Mouse (Mus musculus): ENCODE results near the gene Nme8. TPM values are rescaled to one million over a fixed set of nuclear protein-coding genes. Genes with fewer than 3 reads are reported as not detected.

The Nme8 gene
- not detected in 2 replicates for polyA plus RNA-seq (2014; fragmentation: Nextera tagmentation; extraction: Ambion mirVana)

DNA sequence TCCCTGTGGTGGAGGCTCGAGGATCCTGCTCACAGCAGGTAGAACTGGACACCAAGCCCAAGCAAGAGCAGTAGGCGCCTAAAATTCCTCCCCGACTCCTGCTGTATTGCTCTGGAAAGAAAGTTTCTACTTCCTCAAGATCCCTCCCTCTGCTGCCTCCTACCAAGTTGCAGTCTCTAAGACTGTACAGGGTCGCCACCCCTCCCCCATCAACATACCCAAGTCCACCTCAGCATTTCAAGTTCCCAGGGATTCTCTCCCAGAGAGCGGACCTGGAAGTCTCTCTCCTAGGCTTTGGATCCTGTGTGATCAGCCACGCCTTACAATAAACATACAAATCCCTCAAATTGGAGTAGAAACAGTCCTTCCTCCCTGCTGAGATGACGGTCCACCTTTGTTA, at the start of gene Nme8:
Gene Nme8 (minus strand): TSS at position 5 of the 400 bp plus-strand sequence.
- H3K9me3 ChIP-seq (ENCODE audit: control insufficient read depth, low read length), result no peaks in the 10 kb centered on the region
- H3K4me1 ChIP-seq (replicated peaks; ENCODE audit: control insufficient read depth, insufficient read depth, low read length), result no peaks in the 10 kb centered on the region
- 20% methylated on average over 7 of the region's 7 CpGs for WGBS
- DNase-seq (ENCODE audit: low spot score) (no peak), ATAC-seq (replicated peaks; ENCODE audit: low FRiP score) (no peak)
- H3K27ac ChIP-seq (ENCODE audit: low read depth, low read length), result no peak within 1 kb of the TSS
- no peaks in the 10 kb centered on the region for H3K36me3 ChIP-seq (ENCODE audit: control insufficient read depth, insufficient read depth, low read length)
- H3K4me3 ChIP-seq (ENCODE audit: low read depth, low read length), result no peak within 1 kb of the TSS
- H3K27me3 ChIP-seq (replicated peaks; ENCODE audit: control insufficient read depth, insufficient read depth, low read length), result 0 out of 2 replicates have a peak, but pooled peaks cover 4% of the 10 kb centered on the region
- no peak within 1 kb of the TSS for H3K4me2 ChIP-seq
- H3K9ac ChIP-seq (ENCODE audit: low read depth, low read length), result no peak within 1 kb of the TSS

DNA sequence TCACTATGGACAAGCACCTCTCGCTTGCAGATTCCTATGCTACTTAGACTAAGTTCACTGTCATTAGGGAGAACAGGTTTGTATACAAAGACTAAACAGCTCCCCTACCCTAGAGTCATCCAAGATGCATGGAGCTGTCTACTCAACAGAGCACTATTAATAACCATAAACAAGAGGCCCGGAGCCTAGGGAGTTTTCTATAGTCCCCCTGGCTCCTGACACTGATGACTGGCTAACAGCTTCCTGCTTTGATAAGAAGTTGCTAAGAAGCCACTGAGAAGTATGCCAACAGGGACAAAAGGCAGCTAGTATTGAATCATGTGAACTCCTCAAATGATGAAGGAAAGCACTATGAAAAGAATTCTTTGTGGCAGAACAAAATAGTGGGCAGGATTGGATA, 48.1 kb upstream of the Nme8 start:
- H3K9ac ChIP-seq (ENCODE audit: low read depth, low read length), result no peak overlapping the region
- ATAC-seq (replicated peaks; ENCODE audit: low FRiP score), result no peak
- no peak overlapping the region for H3K4me2 ChIP-seq

DNA sequence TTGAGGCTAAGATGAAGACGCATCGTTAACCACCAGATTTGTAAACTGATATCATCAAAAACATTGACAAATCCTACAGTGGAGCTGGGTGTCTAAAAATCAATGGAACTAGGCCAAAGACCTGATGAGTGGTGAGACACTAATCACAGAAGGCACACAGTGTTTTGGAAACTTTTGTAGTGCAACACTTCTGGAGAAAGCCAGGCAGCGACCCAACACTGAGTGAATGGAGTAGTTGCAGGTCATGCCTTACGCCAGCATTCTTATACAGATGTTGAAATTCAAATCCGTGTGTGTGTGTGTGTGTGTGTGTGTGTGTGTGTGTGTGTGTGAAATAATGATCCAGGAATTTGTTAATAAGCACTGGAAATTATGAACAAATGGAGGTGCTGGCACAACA, 46.9 kb upstream of the Nme8 start:
- no peak overlapping the region for H3K4me3 ChIP-seq (ENCODE audit: low read depth, low read length)
- no peak for ATAC-seq (replicated peaks; ENCODE audit: low FRiP score)
- H3K9ac ChIP-seq (ENCODE audit: low read depth, low read length), result no peak overlapping the region
- no peaks in the 10 kb centered on the region for H3K27me3 ChIP-seq (replicated peaks; ENCODE audit: control insufficient read depth, insufficient read depth, low read length)
- no peaks in the 10 kb centered on the region for H3K9me3 ChIP-seq (ENCODE audit: control insufficient read depth, low read length)
- 88% methylated on average over 5 of the region's 5 CpGs for WGBS
- no peaks in the 10 kb centered on the region for H3K4me1 ChIP-seq (replicated peaks; ENCODE audit: control insufficient read depth, insufficient read depth, low read length)
- DNase-seq (ENCODE audit: low spot score), result no peak
- no peak overlapping the region for H3K4me2 ChIP-seq
- H3K36me3 ChIP-seq (ENCODE audit: control insufficient read depth, insufficient read depth, low read length), result no peaks in the 10 kb centered on the region
- H3K27ac ChIP-seq (ENCODE audit: low read depth, low read length), result no peak overlapping the region

More for the DNA sequence above, 48.1 kb upstream of the Nme8 start:
- no peaks in the 10 kb centered on the region for H3K27me3 ChIP-seq (replicated peaks; ENCODE audit: control insufficient read depth, insufficient read depth, low read length)
- DNase-seq (ENCODE audit: low spot score), result no peak
- H3K4me1 ChIP-seq (replicated peaks; ENCODE audit: control insufficient read depth, insufficient read depth, low read length), result no peaks in the 10 kb centered on the region
- no peaks in the 10 kb centered on the region for H3K9me3 ChIP-seq (ENCODE audit: control insufficient read depth, low read length)
- H3K36me3 ChIP-seq (ENCODE audit: control insufficient read depth, insufficient read depth, low read length), result no peaks in the 10 kb centered on the region
- WGBS, result 47% methylated on average over 2 of the region's 2 CpGs
- H3K4me3 ChIP-seq (ENCODE audit: low read depth, low read length), result no peak overlapping the region
- H3K27ac ChIP-seq (ENCODE audit: low read depth, low read length), result no peak overlapping the region

DNA sequence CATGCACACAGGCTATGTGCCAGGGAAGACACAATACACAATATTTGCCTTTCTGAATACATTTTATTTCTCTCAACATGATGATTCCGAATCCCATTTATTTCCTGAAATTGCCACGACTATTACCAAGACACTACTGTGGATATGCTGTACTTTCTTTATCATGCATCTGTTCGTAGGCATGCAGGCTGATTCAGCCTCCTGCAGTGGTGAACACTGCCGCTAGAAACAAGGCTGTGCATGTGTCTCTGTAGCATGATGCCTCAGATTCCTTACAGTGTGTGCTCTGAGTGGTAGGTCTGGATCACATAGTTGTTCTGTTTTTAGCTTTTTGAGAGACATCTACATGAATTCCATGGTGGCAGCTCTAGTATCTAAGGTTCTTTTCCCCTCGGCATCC, 37.0 kb upstream of the Nme8 start:
- ATAC-seq (replicated peaks; ENCODE audit: low FRiP score), result no peak
- Histone ChIP-seq H3K9ac (ENCODE audit: low read depth, low read length) (no peak overlapping the region), H3K4me3 (ENCODE audit: low read depth, low read length) (no peak overlapping the region), H3K27ac (ENCODE audit: low read depth, low read length) (no peak overlapping the region), H3K9me3 (ENCODE audit: control insufficient read depth, low read length) (no peaks in the 10 kb centered on the region), H3K36me3 (ENCODE audit: control insufficient read depth, insufficient read depth, low read length) (no peaks in the 10 kb centered on the region), H3K4me2 (no peak overlapping the region), H3K4me1 (replicated peaks; ENCODE audit: control insufficient read depth, insufficient read depth, low read length) (no peaks in the 10 kb centered on the region), H3K27me3 (replicated peaks; ENCODE audit: control insufficient read depth, insufficient read depth, low read length) (no peaks in the 10 kb centered on the region)
- DNase-seq (ENCODE audit: low spot score), result no peak
- 81% methylated on average over 5 of the region's 5 CpGs for WGBS

DNA sequence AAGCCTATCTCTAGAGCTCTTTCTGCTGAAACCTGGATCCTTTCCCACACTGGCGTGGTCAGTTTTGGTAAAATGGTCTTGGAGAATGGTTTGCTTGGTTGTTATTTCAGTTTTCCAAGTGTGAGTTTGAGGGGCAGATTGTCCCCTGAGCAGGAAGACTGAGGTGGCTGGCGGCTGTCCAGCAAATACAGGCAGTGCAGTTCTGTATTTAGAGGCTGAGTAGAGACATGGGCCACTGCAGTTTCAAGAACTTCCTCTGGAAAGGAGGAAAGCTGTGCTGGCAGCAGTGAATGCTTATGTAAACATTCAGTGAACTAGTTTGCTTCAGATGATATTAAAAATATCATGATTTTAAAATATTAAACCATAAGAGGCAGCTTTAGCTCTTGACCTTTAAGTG, 33.2 kb upstream of the Nme8 start:
- no peaks in the 10 kb centered on the region for H3K27me3 ChIP-seq (replicated peaks; ENCODE audit: control insufficient read depth, insufficient read depth, low read length)
- no peak overlapping the region for H3K27ac ChIP-seq (ENCODE audit: low read depth, low read length)
- no peak overlapping the region for H3K9ac ChIP-seq (ENCODE audit: low read depth, low read length)
- H3K36me3 ChIP-seq (ENCODE audit: control insufficient read depth, insufficient read depth, low read length), result no peaks in the 10 kb centered on the region
- DNase-seq (ENCODE audit: low spot score) (no peak), ATAC-seq (replicated peaks; ENCODE audit: low FRiP score) (no peak)
- no peaks in the 10 kb centered on the region for H3K4me1 ChIP-seq (replicated peaks; ENCODE audit: control insufficient read depth, insufficient read depth, low read length)
- 64% methylated on average over 2 of the region's 2 CpGs for WGBS
- H3K4me2 ChIP-seq, result no peak overlapping the region
- no peak overlapping the region for H3K4me3 ChIP-seq (ENCODE audit: low read depth, low read length)
- no peaks in the 10 kb centered on the region for H3K9me3 ChIP-seq (ENCODE audit: control insufficient read depth, low read length)

DNA sequence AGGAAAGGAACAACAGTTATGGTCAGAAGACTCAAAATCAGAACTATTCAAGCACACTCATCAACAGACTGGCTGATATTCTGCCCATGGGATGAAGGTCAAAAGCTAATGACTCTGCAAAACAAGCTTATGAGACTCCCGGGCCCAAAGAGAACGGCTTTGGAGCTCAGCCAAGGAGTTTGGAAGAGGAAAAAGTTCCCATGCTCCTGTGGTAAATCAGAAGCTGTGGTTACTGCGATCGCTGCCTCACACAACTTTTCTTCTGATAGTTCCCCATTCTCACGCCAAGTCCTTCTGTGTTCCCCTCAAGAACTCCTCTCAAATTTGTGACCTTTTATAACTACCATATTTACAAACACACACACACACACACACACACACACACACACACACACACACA, 21.4 kb upstream of the Nme8 start:
- no peak for ATAC-seq (replicated peaks; ENCODE audit: low FRiP score)
- no peaks in the 10 kb centered on the region for H3K27me3 ChIP-seq (replicated peaks; ENCODE audit: control insufficient read depth, insufficient read depth, low read length)
- no peaks in the 10 kb centered on the region for H3K4me1 ChIP-seq (replicated peaks; ENCODE audit: control insufficient read depth, insufficient read depth, low read length)
- 46% methylated on average over 5 of the region's 5 CpGs for WGBS
- no peaks in the 10 kb centered on the region for H3K9me3 ChIP-seq (ENCODE audit: control insufficient read depth, low read length)
- DNase-seq (ENCODE audit: low spot score), result no peak
- H3K27ac ChIP-seq (ENCODE audit: low read depth, low read length), result no peak overlapping the region
- H3K4me2 ChIP-seq, result no peak overlapping the region
- H3K36me3 ChIP-seq (ENCODE audit: control insufficient read depth, insufficient read depth, low read length), result no peaks in the 10 kb centered on the region
- H3K4me3 ChIP-seq (ENCODE audit: low read depth, low read length), result no peak overlapping the region
- no peak overlapping the region for H3K9ac ChIP-seq (ENCODE audit: low read depth, low read length)

DNA sequence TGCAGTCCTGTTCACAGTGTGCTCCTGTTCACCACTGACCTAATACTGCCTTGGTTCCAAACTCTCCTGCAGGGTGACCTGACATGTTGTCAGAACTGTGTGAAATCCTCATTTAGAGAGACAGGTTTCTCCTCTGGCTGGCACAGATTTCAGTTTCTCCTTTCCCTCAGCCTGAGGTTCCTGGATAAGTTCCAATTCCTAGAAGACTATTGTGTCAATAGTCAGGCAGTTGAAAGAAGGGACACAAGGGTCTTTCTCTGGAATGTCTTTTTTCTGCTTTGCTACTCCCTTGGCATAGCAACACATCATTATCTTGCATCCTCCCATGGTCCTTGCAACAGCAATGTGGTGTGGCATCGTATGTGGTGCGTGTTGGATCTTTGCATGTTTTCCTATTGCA, 19.6 kb upstream of the Nme8 start:
- H3K27me3 ChIP-seq (replicated peaks; ENCODE audit: control insufficient read depth, insufficient read depth, low read length), result no peaks in the 10 kb centered on the region
- no peak overlapping the region for H3K4me2 ChIP-seq
- no peak overlapping the region for H3K27ac ChIP-seq (ENCODE audit: low read depth, low read length)
- no peaks in the 10 kb centered on the region for H3K9me3 ChIP-seq (ENCODE audit: control insufficient read depth, low read length)
- DNase-seq (ENCODE audit: low spot score) (no peak), ATAC-seq (replicated peaks; ENCODE audit: low FRiP score) (no peak)
- H3K4me3 ChIP-seq (ENCODE audit: low read depth, low read length), result no peak overlapping the region
- WGBS, result 85% methylated on average over 2 of the region's 2 CpGs
- H3K4me1 ChIP-seq (replicated peaks; ENCODE audit: control insufficient read depth, insufficient read depth, low read length), result no peaks in the 10 kb centered on the region
- no peaks in the 10 kb centered on the region for H3K36me3 ChIP-seq (ENCODE audit: control insufficient read depth, insufficient read depth, low read length)
- H3K9ac ChIP-seq (ENCODE audit: low read depth, low read length), result no peak overlapping the region

DNA sequence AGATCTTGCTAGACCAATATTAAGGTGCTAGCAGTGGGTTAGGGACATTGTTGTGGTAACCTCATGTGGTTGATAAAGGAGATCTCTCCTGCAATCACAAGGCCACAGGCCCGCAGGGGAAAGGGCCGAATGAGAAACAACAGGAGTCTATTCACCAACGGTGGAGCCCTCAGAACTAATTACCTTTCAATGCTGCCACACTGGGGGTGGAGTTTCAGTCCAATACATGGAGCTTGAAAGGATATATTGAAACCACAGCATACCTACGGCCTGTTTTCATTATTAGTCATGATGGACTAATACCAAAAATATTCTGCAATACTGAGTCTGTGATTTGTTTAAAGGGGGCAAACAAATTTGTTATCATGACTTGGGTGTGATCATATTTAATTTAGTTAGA, 6.2 kb upstream of the Nme8 start:
- Histone ChIP-seq H3K4me1 (replicated peaks; ENCODE audit: control insufficient read depth, insufficient read depth, low read length) (no peaks in the 10 kb centered on the region), H3K9ac (ENCODE audit: low read depth, low read length) (no peak overlapping the region), H3K36me3 (ENCODE audit: control insufficient read depth, insufficient read depth, low read length) (no peaks in the 10 kb centered on the region), H3K27ac (ENCODE audit: low read depth, low read length) (no peak overlapping the region), H3K27me3 (replicated peaks; ENCODE audit: control insufficient read depth, insufficient read depth, low read length) (no peaks in the 10 kb centered on the region), H3K4me3 (ENCODE audit: low read depth, low read length) (no peak overlapping the region), H3K9me3 (ENCODE audit: control insufficient read depth, low read length) (no peaks in the 10 kb centered on the region), H3K4me2 (no peak overlapping the region)
- WGBS, result 60% methylated on average over 4 of the region's 4 CpGs
- no peak for ATAC-seq (replicated peaks; ENCODE audit: low FRiP score)
- DNase-seq (ENCODE audit: low spot score), result no peak

DNA sequence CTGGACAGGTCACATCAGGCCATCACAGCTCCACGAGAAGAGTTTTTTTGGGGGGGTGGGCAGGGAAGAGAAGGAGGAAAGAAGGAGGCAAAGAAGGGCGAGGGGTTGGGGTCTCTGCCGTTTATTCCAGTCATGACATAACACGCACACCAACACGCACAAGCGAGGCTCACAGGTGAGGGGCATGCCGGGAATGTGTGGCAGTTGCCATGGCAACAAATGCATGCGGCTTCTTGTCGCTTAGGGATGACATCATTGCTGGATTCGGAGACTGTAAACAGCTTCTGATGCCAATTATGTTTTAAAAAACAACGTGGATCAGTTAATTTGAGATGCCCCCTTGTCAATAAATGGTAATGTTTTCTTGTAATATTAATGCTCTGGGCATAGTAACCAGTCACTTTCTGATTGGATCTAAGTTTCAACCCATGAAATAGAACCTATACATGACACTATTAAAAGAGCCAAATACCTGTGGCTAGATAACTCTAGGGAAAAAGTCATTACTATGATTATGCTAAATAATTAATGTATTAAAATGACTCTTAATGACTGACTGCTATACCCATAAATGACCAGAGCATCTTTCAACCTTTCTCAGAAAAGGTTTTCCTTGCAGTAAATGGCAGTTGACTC, 4.0 kb upstream of the Nme8 start:
- WGBS, result 79% methylated on average over 11 of the region's 11 CpGs

More for the DNA sequence above, 4.0 kb upstream of the Nme8 start:
- ATAC-seq (replicated peaks; ENCODE audit: low FRiP score) (no peak), DNase-seq (ENCODE audit: low spot score) (no peak)
- Histone ChIP-seq H3K4me2 (no peak overlapping the region), H3K27ac (ENCODE audit: low read depth, low read length) (no peak overlapping the region), H3K9me3 (ENCODE audit: control insufficient read depth, low read length) (no peaks in the 10 kb centered on the region), H3K4me3 (ENCODE audit: low read depth, low read length) (no peak overlapping the region), H3K36me3 (ENCODE audit: control insufficient read depth, insufficient read depth, low read length) (no peaks in the 10 kb centered on the region), H3K27me3 (replicated peaks; ENCODE audit: control insufficient read depth, insufficient read depth, low read length) (0 out of 2 replicates have a peak, but pooled peaks cover 4% of the 10 kb centered on the region), H3K9ac (ENCODE audit: low read depth, low read length) (no peak overlapping the region), H3K4me1 (replicated peaks; ENCODE audit: control insufficient read depth, insufficient read depth, low read length) (no peaks in the 10 kb centered on the region)
